Mouse (Mus musculus) induced T-regulatory cell, adult 2 months (primary cell): ENCODE data around the gene Pik3r5.

ENCODE experiments used
- DNase-seq: peaks from one replicate; pipeline ENCODE4 v3.0.0-alpha.2; 2012; ENCODE audit warnings: low read depth

Gene Pik3r5

GRCm38 (mm10) chr11:68485206-68485942 lies 53.5 kb downstream of the Pik3r5 start:
- peak; percentile 79 for DNase-seq

DNA sequence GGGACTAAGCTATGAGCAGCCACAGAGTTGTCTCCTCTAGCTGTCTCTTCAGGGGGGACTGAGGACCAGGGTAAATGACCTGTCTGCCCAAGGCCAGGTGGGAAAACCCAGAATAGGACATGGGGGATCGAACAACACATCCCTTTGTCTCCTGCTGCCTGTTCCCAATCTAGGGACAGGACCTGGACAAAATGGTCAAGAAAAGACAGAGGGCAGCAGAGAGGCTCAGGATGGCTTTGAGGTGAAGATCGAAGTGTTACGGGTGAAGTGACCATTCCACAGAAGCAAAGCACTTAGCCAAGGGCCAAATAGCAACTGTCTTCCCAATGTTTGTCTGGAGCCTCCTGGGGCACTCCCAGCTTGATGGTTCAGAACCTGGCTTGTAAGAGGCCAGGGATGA lies 54.2 kb downstream of the Pik3r5 start:
- no peak for DNase-seq

DNA sequence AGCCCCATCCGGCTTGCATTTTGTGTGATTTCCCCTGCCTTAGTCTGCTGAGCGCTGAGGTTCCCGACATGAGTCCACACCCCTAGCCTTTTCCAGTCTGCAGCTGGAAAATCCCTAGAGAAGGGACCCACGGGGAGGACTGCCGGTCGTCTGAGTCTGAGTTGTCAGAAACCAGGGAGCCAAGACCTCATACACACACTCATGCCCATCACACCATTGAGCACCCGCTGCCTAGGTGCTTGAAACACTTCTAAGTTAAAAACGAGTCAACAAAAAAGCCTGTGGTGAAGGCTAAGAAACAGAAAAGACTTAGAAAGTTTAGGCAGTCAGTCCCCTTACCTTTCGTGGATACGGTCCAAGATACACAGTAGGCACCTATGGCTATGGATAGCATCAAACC lies 55.8 kb downstream of the Pik3r5 start:
- no peak for DNase-seq

GRCm38 (mm10) chr11:68488256-68488824 lies 56.4 kb downstream of the Pik3r5 start:
- DNase-seq: no peak

GRCm38 (mm10) chr11:68489236-68489635 lies 57.3 kb downstream of the Pik3r5 start:
- no peak for DNase-seq

DNA sequence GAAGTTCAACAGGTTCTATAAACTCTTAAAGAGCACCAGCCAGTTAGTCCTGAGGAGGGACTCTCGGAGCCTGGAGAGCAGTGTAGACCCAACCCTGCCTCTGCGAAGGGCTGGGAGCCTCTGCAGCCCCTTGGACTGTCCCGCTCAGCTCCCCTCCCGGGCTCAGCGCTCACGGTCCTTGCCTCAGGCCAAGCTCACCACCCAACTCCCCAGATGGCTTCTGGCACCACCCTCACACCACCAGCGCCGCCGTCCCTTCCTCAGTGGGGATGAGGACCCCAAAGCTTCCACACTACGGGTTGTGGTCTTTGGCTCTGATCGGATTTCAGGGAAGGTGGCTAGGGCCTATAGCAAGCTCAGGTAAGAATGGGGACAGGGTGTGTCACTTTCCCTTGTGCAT lies 60.7 kb downstream of the Pik3r5 start:
- DNase-seq: no peak

- DNase-seq: no peak
These were observed 61.8 kb downstream of the Pik3r5 start for GRCm38 (mm10) chr11:68493760-68494159.

GRCm38 (mm10) chr11:68497081-68497480 lies 65.2 kb downstream of the Pik3r5 start:
- no peak for DNase-seq

GRCm38 (mm10) chr11:68498517-68498916 lies 66.6 kb downstream of the Pik3r5 start:
- DNase-seq: peak; percentile 53

DNA sequence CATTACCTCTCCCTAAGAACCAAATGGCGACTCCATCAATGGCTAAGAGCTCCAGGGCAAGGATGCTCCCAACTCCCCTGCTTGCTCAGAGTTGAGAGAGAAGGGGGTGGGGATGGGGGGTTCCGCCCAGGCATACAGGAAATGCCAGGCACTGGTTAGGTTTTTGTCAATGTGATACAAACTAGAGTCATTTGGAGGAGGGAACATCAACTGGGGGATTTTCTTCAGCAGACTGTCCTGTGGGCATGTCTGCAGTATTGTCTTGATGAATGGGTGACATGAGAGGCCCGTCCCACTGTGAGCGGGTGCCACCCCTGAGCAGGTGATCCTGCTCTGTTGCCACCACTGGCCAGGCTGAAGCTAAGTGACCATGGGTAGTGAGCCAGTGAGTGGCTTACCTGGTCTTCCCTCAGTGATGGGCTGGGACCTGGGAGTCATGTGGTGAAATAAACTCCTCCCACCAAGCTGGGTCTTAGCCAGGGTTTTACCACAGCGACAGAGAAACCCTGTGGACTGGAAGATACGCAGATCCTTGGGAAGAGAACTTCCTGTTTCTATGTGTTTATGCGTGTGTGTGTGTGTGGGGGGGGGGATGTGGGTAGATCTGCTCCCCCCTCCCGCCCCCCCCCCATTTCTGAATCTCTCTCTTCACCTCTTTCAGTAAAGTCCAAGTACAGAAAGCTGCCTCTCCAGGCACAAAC lies 67.2 kb downstream of the Pik3r5 start:
- DNase-seq: peak; percentile 59

GRCm38 (mm10) chr11:68500949-68501350 lies 69.0 kb downstream of the Pik3r5 start:
- no peak for DNase-seq

DNA sequence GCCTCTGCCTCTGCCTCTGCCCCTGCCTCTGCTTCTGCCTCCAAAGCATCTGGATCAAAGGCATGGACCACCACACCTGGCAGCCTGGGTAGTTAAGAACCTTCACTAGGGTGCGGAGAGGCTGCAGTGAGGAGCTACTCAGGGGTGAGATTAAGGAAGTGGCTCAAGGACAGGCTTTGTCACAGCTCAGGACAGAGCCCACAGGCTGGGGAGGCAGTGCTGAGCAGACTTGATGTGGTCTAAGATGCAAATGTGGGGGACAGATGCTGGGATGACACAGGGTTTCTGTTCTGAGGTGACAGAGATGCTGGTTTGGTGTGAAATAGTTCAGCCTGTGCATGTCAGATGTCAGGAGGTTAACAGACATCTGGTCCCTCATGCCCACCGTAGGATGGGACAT lies 70.5 kb downstream of the Pik3r5 start:
- DNase-seq: no peak

DNA sequence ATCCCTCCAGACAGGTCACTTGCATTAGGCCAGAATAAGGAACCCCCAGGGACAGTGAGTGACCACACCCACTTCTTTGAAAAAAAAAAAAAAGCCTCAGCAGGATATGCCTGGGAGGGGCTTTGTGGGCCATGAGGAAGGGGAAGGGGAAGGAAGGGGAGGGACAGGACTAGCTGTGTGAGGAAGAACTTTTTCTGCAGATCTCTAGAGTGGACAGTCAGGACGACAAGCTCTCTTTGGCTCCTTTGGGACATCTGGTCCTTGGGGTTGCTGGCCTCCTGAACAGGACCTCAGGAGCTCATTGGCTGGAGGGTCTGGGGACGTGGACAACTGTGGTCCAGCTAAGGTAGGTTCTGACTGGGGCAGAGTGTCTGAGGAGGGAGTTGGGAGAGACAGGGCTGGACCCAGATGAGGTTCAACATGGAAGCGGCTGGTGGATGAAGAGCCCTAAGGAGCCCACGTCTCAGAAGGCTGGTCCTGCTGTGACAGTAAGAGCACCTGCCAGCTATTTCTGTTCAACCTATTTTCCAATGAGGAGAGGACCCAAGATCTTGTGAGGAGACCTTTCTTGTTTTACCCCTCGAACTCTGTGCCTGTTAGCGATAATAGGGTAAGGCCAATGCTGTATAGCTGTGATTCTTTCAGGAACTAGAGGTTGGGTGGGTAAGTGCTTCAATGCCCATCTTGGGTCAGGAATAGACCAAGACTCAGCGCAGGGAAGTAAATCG lies 71.1 kb downstream of the Pik3r5 start, which contains the start of gene Pik3r6:
Gene Pik3r6 (plus strand): TSS at position 118 of the 728 bp plus-strand sequence.
- no peak for DNase-seq

DNA sequence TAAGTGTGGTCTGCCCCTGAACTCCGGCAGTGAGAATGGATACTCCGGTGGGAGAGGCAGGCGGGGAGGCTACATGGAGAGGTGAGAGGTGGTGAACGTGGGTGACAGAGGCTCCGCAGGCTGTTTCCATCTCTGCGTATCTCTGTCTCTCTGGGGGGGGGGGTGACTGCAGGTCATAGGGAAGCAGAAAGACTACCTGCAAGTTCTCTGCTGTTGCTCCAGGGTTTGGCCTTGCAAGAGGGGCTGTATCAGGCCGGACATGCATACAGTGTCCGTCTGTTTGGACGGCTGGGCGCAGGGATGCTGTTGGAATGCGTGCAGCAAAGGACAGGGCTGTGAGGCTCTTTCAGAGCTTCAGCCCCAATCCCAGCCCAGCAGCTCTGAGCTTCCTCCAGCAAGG lies 73.0 kb downstream of the Pik3r5 start:
- DNase-seq: no peak

DNA sequence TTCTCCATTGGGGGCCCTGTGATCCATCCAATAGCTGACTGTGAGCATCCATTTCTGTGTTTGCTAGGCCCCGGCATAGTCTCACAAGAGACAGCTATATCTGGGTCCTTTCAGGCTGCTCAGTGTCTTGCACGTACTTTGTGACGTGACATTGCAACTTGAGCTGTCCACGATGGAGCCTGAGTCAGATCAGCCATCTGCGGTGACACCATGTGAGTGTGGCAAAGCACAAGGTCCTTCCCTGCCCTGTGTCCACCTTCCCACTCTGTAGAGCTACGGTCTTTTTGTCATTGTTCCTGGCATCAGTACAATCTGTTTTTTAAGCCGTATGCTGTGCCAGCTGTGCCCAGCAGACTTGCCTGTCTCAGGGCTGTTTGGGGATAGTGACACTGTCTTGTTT lies 75.3 kb downstream of the Pik3r5 start:
- no peak for DNase-seq

DNA sequence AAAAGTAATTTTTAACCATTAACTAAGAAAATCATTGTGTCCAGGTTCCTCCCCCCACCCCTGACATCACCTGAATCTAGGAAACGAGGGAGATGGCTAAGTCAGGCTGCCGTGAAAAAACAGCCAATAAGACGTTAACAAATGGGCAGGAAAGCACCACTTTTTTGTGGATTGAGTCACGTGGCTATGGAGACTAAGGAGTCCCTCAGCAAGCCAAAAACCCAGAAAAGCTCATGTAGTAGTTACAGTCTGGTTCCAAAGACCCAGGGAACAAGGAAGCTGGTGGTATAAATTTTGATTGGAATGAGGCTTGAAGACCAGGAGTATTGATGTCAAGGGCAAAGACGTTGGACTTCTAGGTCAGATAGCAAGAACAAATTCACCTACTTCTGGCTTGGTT lies 76.7 kb downstream of the Pik3r5 start:
- DNase-seq: no peak

DNA sequence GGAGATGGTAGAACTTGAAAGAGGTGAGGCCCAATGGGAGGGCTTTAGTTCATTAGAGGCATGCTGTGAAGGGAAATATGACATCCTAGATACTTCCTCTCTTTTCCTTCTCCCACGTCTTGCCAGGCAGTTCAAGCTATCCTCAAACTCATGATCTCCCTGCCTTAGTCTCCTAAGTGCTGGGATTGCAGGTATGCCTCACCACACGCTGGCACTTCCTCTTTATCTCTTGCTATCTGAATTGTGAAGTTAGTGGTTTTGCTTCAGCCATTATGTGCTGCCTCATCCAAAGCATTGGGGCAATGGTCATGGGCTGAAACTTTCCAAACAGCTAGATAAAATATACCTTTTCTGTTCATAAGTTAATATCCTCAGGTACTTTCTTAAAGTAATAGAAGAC lies 77.3 kb downstream of the Pik3r5 start:
- DNase-seq: no peak

DNA sequence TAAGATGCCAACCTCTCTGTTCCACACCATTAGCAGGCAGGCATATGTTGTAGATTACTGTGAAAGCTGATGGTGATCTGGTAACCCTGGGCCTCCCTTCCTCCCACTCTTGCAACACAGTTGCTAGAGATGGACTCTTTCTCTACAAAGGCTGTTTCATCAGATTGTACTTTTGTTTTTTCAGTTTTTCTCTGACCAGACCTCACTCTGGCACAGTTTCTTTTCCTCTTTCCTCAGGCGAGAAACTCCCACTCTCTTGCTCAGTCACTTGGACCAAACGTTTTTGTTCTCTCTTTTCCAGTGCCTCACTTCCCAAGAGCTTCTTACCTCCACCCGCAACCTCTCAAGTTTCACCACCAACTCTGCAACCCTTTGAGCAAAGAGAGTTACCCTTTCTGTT lies 82.0 kb downstream of the Pik3r5 start:
- no peak for DNase-seq

DNA sequence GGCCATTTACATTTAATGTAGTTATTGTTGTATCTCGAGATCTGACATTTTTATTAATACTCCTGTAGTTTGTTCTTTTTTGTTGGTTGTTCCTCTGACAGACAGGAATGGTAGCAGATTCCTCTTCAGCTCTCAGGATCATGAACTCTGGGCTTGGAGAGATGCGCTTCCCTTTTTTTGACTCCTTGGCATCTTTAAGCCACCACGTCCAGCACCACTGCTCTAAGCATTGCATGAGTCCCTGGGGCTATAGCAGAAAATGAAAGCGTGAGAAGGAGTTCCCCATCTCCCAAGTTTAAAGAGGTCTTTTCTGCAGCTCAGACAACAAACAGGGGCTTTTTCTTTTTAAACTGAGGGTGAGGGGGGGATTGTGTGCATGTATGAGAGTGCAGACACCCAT lies 87.4 kb downstream of the Pik3r5 start:
- DNase-seq: no peak

DNA sequence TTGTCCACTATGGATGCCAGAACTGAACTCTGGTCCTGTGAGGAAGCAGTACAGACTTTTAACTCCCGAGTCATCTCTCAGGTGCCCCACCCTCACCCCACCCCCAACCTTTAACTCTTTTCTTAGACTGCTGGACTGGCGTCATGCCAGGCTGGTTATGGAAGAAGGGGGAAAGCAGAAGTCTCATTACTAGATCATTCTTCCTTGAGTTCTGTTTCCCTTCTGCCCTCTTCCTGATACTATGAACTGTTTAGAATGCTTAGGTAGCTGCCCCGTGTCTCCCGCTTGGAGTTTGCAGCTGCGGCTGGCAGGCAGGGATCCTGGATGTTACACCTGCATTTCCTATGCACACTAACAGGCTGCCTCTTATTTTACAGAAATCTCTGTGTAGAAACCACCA lies 87.9 kb downstream of the Pik3r5 start:
- DNase-seq: no peak

DNA sequence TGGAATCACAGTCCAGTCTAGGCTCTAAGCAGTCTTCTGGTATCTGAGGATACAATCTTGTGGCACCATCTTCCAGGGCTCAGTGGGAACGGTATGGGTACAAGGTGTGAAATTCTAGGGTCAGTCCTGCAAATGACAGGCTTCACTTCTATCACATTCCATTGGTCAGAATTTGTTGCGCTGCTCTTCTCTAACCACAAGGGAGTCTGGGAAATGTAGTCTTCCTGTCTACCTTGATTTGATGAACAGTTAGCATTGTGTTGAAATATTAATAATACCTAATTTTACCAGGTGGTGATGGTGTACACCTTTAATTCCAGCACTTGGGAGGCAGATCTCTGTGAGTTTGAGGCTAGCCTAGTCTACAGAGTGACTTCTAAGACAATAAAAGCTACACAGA lies 88.5 kb downstream of the Pik3r5 start:
- DNase-seq: no peak

DNA sequence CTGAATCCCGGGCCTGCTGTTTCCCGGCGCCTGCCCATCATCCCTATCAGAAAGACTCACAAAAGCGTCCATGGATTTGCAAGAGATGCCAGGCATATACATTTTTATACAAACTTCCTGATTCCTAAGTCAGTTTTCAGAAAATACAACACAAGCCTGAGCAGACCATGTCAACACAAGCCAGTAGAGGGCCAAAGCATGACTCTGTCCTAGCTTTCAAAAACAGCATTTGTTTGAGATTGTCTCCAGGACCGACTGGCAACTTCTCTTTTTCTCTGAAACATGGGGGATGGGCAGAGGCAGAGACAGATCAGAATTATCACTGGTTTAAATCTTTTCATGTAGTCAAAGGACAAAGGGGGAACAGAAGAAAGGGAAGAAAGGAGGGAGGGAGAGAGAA lies 89.4 kb downstream of the Pik3r5 start:
- DNase-seq: no peak

- DNase-seq: no peak
These were observed 94.5 kb downstream of the Pik3r5 start for GRCm38 (mm10) chr11:68526441-68526840.
